Mouse (Mus musculus): ENCODE measurements at regions not wholly inside any gene's neighbourhood (a gene's known extent, or its start where the extent isn't known, plus 50 kb on each side); places are given as distances from the start of the nearest gene placed in this dataset.

- no peak overlapping the region for H3K4me2 ChIP-seq (replicated peaks)
- peaks cover 12% of the 10 kb centered on the region for H3K9me3 ChIP-seq (ENCODE audit: control insufficient read depth, low read length)
- no peak overlapping the region for H3K27ac ChIP-seq
- H3K4me1 ChIP-seq (replicated peaks; ENCODE audit: control insufficient read depth, insufficient read depth, low read length), result no peaks in the 10 kb centered on the region
- H3K4me3 ChIP-seq (replicated peaks; ENCODE audit: low read length), result no peak overlapping the region
- DNase-seq (ENCODE audit: low spot score) (no peak), ATAC-seq (ENCODE audit: low FRiP score) (no peak)
- H3K9ac ChIP-seq, result no peak overlapping the region
- 80% methylated on average over 2 of the region's 2 CpGs for WGBS
- H3K36me3 ChIP-seq (replicated peaks; ENCODE audit: control insufficient read depth, insufficient read depth), result no peaks in the 10 kb centered on the region
- no peaks in the 10 kb centered on the region for H3K27me3 ChIP-seq (ENCODE audit: control insufficient read depth, insufficient read depth, low read length)
These were observed 143.2 kb downstream of the Zbtb18 start for GRCm38 (mm10) chr1:177585320-177585719.

GRCm38 (mm10) chr1:177589034-177589433 lies 140.6 kb upstream of the 1700016C15Rik start:
- Histone ChIP-seq H3K36me3 (replicated peaks; ENCODE audit: control insufficient read depth, insufficient read depth) (no peaks in the 10 kb centered on the region), H3K27ac (no peak overlapping the region), H3K27me3 (ENCODE audit: control insufficient read depth, insufficient read depth, low read length) (no peaks in the 10 kb centered on the region), H3K4me2 (replicated peaks) (no peak overlapping the region), H3K4me1 (replicated peaks; ENCODE audit: control insufficient read depth, insufficient read depth, low read length) (no peaks in the 10 kb centered on the region), H3K9me3 (ENCODE audit: control insufficient read depth, low read length) (no peaks in the 10 kb centered on the region), H3K9ac (no peak overlapping the region), H3K4me3 (replicated peaks; ENCODE audit: low read length) (no peak overlapping the region)
- ATAC-seq (ENCODE audit: low FRiP score) (no peak), DNase-seq (ENCODE audit: low spot score) (no peak)
- WGBS, result 86% methylated on average over 7 of the region's 7 CpGs

GRCm38 (mm10) chr1:177589656-177590055 lies 140.0 kb upstream of the 1700016C15Rik start:
- no peaks in the 10 kb centered on the region for H3K36me3 ChIP-seq (replicated peaks; ENCODE audit: control insufficient read depth, insufficient read depth)
- no peaks in the 10 kb centered on the region for H3K9me3 ChIP-seq (ENCODE audit: control insufficient read depth, low read length)
- ATAC-seq (ENCODE audit: low FRiP score), result no peak
- no peak overlapping the region for H3K9ac ChIP-seq
- no peak overlapping the region for H3K4me2 ChIP-seq (replicated peaks)
- no peak overlapping the region for H3K27ac ChIP-seq
- no peaks in the 10 kb centered on the region for H3K27me3 ChIP-seq (ENCODE audit: control insufficient read depth, insufficient read depth, low read length)
- WGBS, result 97% methylated on average over 4 of the region's 4 CpGs
- H3K4me3 ChIP-seq (replicated peaks; ENCODE audit: low read length), result no peak overlapping the region
- H3K4me1 ChIP-seq (replicated peaks; ENCODE audit: control insufficient read depth, insufficient read depth, low read length), result no peaks in the 10 kb centered on the region
- DNase-seq (ENCODE audit: low spot score), result no peak

- no peak for DNase-seq (ENCODE audit: low spot score)
- H3K4me1 ChIP-seq (replicated peaks; ENCODE audit: control insufficient read depth, insufficient read depth, low read length), result no peaks in the 10 kb centered on the region
These were observed 137.9 kb upstream of the 1700016C15Rik start for GRCm38 (mm10) chr1:177591742-177592141.

GRCm38 (mm10) chr1:177592337-177592736 lies 137.3 kb upstream of the 1700016C15Rik start:
- H3K4me1 ChIP-seq (replicated peaks; ENCODE audit: control insufficient read depth, insufficient read depth, low read length), result no peaks in the 10 kb centered on the region
- no peak overlapping the region for H3K4me3 ChIP-seq (replicated peaks; ENCODE audit: low read length)
- no peak overlapping the region for H3K9ac ChIP-seq
- H3K27me3 ChIP-seq (ENCODE audit: control insufficient read depth, insufficient read depth, low read length), result no peaks in the 10 kb centered on the region
- DNase-seq (ENCODE audit: low spot score) (no peak), ATAC-seq (ENCODE audit: low FRiP score) (no peak)
- no peak overlapping the region for H3K27ac ChIP-seq
- no peaks in the 10 kb centered on the region for H3K9me3 ChIP-seq (ENCODE audit: control insufficient read depth, low read length)
- H3K36me3 ChIP-seq (replicated peaks; ENCODE audit: control insufficient read depth, insufficient read depth), result no peaks in the 10 kb centered on the region
- WGBS, result 93% methylated on average over 9 of the region's 9 CpGs
- H3K4me2 ChIP-seq (replicated peaks), result no peak overlapping the region

More at GRCm38 (mm10) chr1:177591742-177592141, 137.9 kb upstream of the 1700016C15Rik start:
- H3K36me3 ChIP-seq (replicated peaks; ENCODE audit: control insufficient read depth, insufficient read depth), result no peaks in the 10 kb centered on the region
- H3K4me3 ChIP-seq (replicated peaks; ENCODE audit: low read length), result no peak overlapping the region
- no peak overlapping the region for H3K9ac ChIP-seq
- no peaks in the 10 kb centered on the region for H3K9me3 ChIP-seq (ENCODE audit: control insufficient read depth, low read length)
- 99% methylated on average over 3 of the region's 3 CpGs for WGBS
- no peak overlapping the region for H3K4me2 ChIP-seq (replicated peaks)
- no peak for ATAC-seq (ENCODE audit: low FRiP score)
- no peaks in the 10 kb centered on the region for H3K27me3 ChIP-seq (ENCODE audit: control insufficient read depth, insufficient read depth, low read length)
- H3K27ac ChIP-seq, result no peak overlapping the region

- DNase-seq (ENCODE audit: low spot score), result no peak
- no peak overlapping the region for H3K4me2 ChIP-seq (replicated peaks)
- H3K27ac ChIP-seq, result no peak overlapping the region
- H3K4me3 ChIP-seq (replicated peaks; ENCODE audit: low read length), result no peak overlapping the region
- no peak overlapping the region for H3K9ac ChIP-seq
- H3K4me1 ChIP-seq (replicated peaks; ENCODE audit: control insufficient read depth, insufficient read depth, low read length), result no peaks in the 10 kb centered on the region
- ATAC-seq (ENCODE audit: low FRiP score), result no peak
- 79% methylated on average over 13 of the region's 13 CpGs for WGBS
- H3K27me3 ChIP-seq (ENCODE audit: control insufficient read depth, insufficient read depth, low read length), result no peaks in the 10 kb centered on the region
- H3K9me3 ChIP-seq (ENCODE audit: control insufficient read depth, low read length), result no peaks in the 10 kb centered on the region
- no peaks in the 10 kb centered on the region for H3K36me3 ChIP-seq (replicated peaks; ENCODE audit: control insufficient read depth, insufficient read depth)
These were observed 135.3 kb upstream of the 1700016C15Rik start for GRCm38 (mm10) chr1:177594341-177594740.

GRCm38 (mm10) chr1:177595326-177595914 lies 134.2 kb upstream of the 1700016C15Rik start:
- H3K36me3 ChIP-seq (replicated peaks; ENCODE audit: control insufficient read depth, insufficient read depth), result no peaks in the 10 kb centered on the region
- no peak for ATAC-seq (ENCODE audit: low FRiP score)
- no peak overlapping the region for H3K4me3 ChIP-seq (replicated peaks; ENCODE audit: low read length)
- H3K9me3 ChIP-seq (ENCODE audit: control insufficient read depth, low read length), result no peaks in the 10 kb centered on the region
- 75% methylated on average over 7 of the region's 7 CpGs for WGBS
- H3K9ac ChIP-seq, result no peak overlapping the region
- H3K27me3 ChIP-seq (ENCODE audit: control insufficient read depth, insufficient read depth, low read length), result no peaks in the 10 kb centered on the region
- H3K4me1 ChIP-seq (replicated peaks; ENCODE audit: control insufficient read depth, insufficient read depth, low read length), result no peaks in the 10 kb centered on the region
- DNase-seq (ENCODE audit: low spot score), result no peak
- no peak overlapping the region for H3K4me2 ChIP-seq (replicated peaks)
- no peak overlapping the region for H3K27ac ChIP-seq

- H3K4me3 ChIP-seq (replicated peaks; ENCODE audit: low read length), result no peak overlapping the region
- H3K9ac ChIP-seq, result no peak overlapping the region
- DNase-seq (ENCODE audit: low spot score) (no peak), ATAC-seq (ENCODE audit: low FRiP score) (no peak)
- H3K9me3 ChIP-seq (ENCODE audit: control insufficient read depth, low read length), result no peaks in the 10 kb centered on the region
- 85% methylated on average over 4 of the region's 4 CpGs for WGBS
- H3K4me2 ChIP-seq (replicated peaks), result no peak overlapping the region
- no peaks in the 10 kb centered on the region for H3K4me1 ChIP-seq (replicated peaks; ENCODE audit: control insufficient read depth, insufficient read depth, low read length)
- H3K27me3 ChIP-seq (ENCODE audit: control insufficient read depth, insufficient read depth, low read length), result no peaks in the 10 kb centered on the region
- no peaks in the 10 kb centered on the region for H3K36me3 ChIP-seq (replicated peaks; ENCODE audit: control insufficient read depth, insufficient read depth)
- no peak overlapping the region for H3K27ac ChIP-seq
These were observed 132.6 kb upstream of the 1700016C15Rik start for GRCm38 (mm10) chr1:177597036-177597435.

GRCm38 (mm10) chr1:177605353-177605969 lies 124.2 kb upstream of the 1700016C15Rik start:
- H3K4me2 ChIP-seq (replicated peaks), result no peak overlapping the region
- no peaks in the 10 kb centered on the region for H3K9me3 ChIP-seq (ENCODE audit: control insufficient read depth, low read length)
- H3K27me3 ChIP-seq (ENCODE audit: control insufficient read depth, insufficient read depth, low read length), result no peaks in the 10 kb centered on the region
- H3K4me3 ChIP-seq (replicated peaks; ENCODE audit: low read length), result no peak overlapping the region
- no peaks in the 10 kb centered on the region for H3K36me3 ChIP-seq (replicated peaks; ENCODE audit: control insufficient read depth, insufficient read depth)
- H3K9ac ChIP-seq, result no peak overlapping the region
- H3K27ac ChIP-seq, result no peak overlapping the region
- DNase-seq (ENCODE audit: low spot score), result no peak
- 11% methylated on average over 6 of the region's 6 CpGs for WGBS
- ATAC-seq (ENCODE audit: low FRiP score), result no peak
- H3K4me1 ChIP-seq (replicated peaks; ENCODE audit: control insufficient read depth, insufficient read depth, low read length), result 0 out of 2 replicates have a peak, but pooled peaks cover 5% of the 10 kb centered on the region

Measured in hindbrain, embryonic 14.5 days (tissue).